Mouse (Mus musculus): ENCODE results near the gene Vmp1.

- TF ChIP-seq CTCF (conservative IDR thresholded peaks at IDR 0.05 in 1 of 2, IDR thresholded peaks at IDR 0.05 in 1 of 2; ENCODE audit: low read depth in 2 of 2, low read length in 2 of 2), result no peak
- TF ChIP-seq POLR2A (IDR thresholded peaks at IDR 0.05; ENCODE audit: low read depth, low read length), result no peak
- no peak for TF ChIP-seq USF1 (IDR thresholded peaks at IDR 0.05; ENCODE audit: low read depth, low read length)
- no peak for TF ChIP-seq POLR2AphosphoS2 (IDR thresholded peaks at IDR 0.05; ENCODE audit: low read depth, low read length)
- no peak for TF ChIP-seq MYC (IDR thresholded peaks at IDR 0.05; ENCODE audit: low read depth, low read length)
- TF ChIP-seq USF2 (conservative IDR thresholded peaks at IDR 0.05; ENCODE audit: low read depth, low read length), result no peak
- no peak for TF ChIP-seq MAZ (IDR thresholded peaks at IDR 0.05; ENCODE audit: low read depth, low read length)
- no peak for TF ChIP-seq EP300 (IDR thresholded peaks at IDR 0.05; ENCODE audit: low read length)
- TF ChIP-seq PAX5 (IDR thresholded peaks at IDR 0.05; ENCODE audit: low read length), result no peak
- no peak for TF ChIP-seq E2F4 (IDR thresholded peaks at IDR 0.05; ENCODE audit: insufficient replicate concordance, low read depth, low read length)
- TF ChIP-seq TCF12 (IDR thresholded peaks at IDR 0.05; ENCODE audit: low read depth, low read length), result no peak
These were observed 113.3 kb downstream of the Vmp1 start for GRCm38 (mm10) chr11:86570261-86570746.

All from CH12.LX (cell line).